Mouse (Mus musculus) stomach, adult 2 months (tissue): ENCODE results near the gene Ogn. TPM values are rescaled to one million over a fixed set of nuclear protein-coding genes. Genes with fewer than 3 reads are reported as not detected.

Source experiments
- polyA plus RNA-seq: library from polyadenylated mRNA; depleted of rRNA; stranded (reverse); fragments of >200 nt; gene quantifications from 2 replicates; pipeline ENCODE4 v1.2.3, GENCODE M21; 2012; rRNA removed

The Ogn gene
- polyA plus RNA-seq, result 1.2 and 3.8 TPM in 2 replicates

DNA sequence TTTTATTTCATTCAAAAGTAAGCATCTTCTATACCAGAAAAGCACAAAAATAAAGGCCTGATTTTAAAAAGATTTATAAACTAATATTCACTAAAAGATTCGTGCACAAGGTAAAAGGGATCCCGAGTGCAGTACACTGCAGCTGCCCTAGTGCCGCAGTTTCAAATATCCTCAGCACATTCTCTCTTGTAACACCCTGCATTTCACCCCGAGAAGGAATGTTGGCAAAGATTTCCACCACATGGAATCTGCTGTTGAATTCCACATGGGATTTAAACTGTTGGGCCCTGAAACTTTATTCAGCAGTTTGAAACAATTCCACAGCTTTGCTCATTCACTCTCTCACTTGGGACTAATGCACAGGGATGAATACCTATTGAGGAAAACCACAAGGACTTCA lies at the start of gene Ogn:
TSS of gene Ogn (plus strand) at position 333 of the 400 bp plus-strand sequence.

DNA sequence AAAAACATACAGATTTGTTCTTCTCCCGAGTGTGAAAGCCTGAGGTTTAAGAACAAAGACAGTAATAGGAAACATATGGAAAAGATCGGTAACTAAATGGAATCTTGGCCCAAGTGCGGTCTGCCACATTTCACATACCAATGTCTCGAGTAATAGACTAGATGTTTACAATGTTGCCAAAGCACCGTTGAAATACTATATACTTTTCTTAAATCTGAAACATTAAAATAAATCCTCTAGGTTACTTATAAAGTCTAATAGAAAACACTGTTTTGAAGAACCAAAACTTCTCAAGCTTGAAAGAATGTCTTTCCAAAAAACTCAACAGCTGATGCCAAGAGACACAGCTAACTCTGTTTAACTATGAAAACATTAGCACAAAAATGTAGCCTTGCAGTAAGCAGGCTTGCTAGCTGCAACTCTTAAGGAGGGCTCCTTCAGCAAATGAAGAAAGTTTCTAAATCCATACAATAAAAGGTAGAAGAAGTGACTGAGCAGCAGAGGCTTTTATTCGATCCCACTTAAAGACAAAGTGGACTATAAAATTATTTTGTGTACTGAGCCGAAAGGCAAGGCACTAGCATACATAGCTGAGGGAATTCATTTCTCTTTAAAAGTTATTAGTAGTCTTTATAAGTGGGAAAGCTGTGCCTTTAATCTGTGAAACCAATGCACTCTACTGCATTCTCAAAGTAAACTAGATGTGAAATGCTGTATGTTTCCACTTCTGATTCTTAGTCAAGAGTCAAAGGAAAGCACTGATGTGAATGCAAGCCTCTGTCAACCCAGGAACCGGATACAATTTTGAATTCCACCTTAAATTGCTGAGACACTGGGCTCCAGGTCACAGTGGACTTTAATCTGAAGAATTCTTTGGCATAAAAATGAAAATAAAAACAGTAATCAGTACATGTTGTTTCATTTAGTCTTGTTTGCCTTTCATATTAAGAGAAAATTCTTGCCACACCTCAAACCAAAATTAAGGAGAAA lies 26.0 kb upstream of the Ogn start, which contains the start of gene Omd:
TSS of gene Omd (plus strand) at position 922 of the 990 bp plus-strand sequence.

DNA sequence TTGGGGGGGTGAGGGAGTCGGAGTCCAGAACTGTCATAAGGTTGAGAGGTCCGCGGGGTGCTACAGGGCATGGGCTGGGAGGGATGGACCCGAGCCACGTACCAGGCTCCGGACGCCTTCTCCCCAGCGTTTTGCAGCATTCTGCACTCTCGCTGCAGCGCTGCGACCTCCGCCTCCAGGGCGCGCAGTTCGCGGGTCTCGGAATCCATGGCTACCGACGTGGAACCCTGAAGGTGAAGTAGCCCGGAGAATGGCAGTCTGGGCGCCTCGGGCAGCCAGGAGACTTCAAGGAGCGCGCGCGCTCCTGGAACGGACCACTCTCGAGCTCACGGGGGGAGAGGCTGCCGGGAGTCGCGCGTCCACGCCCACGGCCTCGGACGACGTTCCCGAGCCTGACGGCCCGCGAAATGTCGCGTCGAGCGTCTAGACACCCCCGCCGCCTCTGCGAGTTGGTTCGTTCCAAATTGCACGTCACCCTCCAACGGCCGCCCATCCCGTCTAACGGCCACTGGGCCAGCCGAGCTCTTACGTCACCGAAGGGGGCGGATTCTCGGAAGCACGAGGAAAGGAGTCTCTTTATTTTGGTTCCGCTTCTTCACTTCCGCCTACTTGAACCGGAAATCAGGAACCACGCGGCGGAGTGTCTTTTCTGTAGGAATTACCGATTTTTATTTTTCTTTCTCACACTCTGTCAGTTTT lies 44.8 kb downstream of the Ogn start, which contains the start of the genes Cenpp and Nol8:
TSS of gene Cenpp (minus strand) at position 305 of the 699 bp plus-strand sequence.
TSS of gene Nol8 (plus strand) at position 598 of the 699 bp plus-strand sequence.

Other genes with a start within 250 kb of the Ogn start
- 5.8 and 8.4 TPM in 2 replicates for gene Ippk, start 186.8 kb upstream of the Ogn start, polyA plus RNA-seq
- gene Tes3-ps, start 114.7 kb upstream of the Ogn start, polyA plus RNA-seq, result not detected in 2 replicates
- gene Ecm2, start 103.2 kb upstream of the Ogn start, polyA plus RNA-seq, result 0.14 and 0.37 TPM in 2 replicates
- gene Aspn, start 63.6 kb upstream of the Ogn start, polyA plus RNA-seq, result 0.20 and 0.29 TPM in 2 replicates
- not detected in 2 replicates for gene Omd, start 25.6 kb upstream of the Ogn start, polyA plus RNA-seq
- 0.12 and 0.18 TPM in 2 replicates for gene Cenpp, start 44.7 kb downstream of the Ogn start, polyA plus RNA-seq
- gene Nol8, start 45.0 kb downstream of the Ogn start, polyA plus RNA-seq, result 0.04 and 0.10 TPM in 2 replicates
- 3.8 and 6.4 TPM in 2 replicates for gene Iars, start 74.1 kb downstream of the Ogn start, polyA plus RNA-seq
- not detected in 2 replicates for gene Gm30302, start 191.0 kb downstream of the Ogn start, polyA plus RNA-seq